Mouse (Mus musculus) neural tube, embryonic 14.5 days (tissue): ENCODE results near the gene Hoxd8. TPM values are rescaled to one million over a fixed set of nuclear protein-coding genes. Genes with fewer than 3 reads are reported as not detected.

Source experiments
- ATAC-seq: fragments of 200-750 bp; cut with Nextera tagmentation; 2 replicates; pipeline ENCODE4 v1.8.0; 2017; ENCODE audit warnings: low read depth, mild to moderate bottlenecking, moderate TSS enrichment, moderate library complexity
- H3K27ac ChIP-seq: fragments of 300-500 bp; sonication (generic); 2 replicates; pipeline ENCODE4 v1.5.1; 2014; ENCODE audit warnings: low read depth, mild to moderate bottlenecking, control low read depth, low read length, moderate library complexity, mixed read lengths
- H3K27me3 ChIP-seq: fragments of 300-500 bp; sonication (generic); 2 replicates; pipeline ENCODE4 v1.6.1; 2014; ENCODE audit warnings: low read length; ENCODE audit not compliant: control insufficient read depth, insufficient read depth
- H3K36me3 ChIP-seq: fragments of 300-500 bp; sonication (generic); 2 replicates; pipeline ENCODE4 v1.6.1; 2014; ENCODE audit warnings: low read length, mixed read lengths; ENCODE audit not compliant: control insufficient read depth, insufficient read depth
- H3K4me1 ChIP-seq: fragments of 300-500 bp; sonication (generic); 2 replicates; pipeline ENCODE4 v1.6.1; 2014; ENCODE audit warnings: low read length; ENCODE audit not compliant: control insufficient read depth, insufficient read depth
- H3K4me2 ChIP-seq: fragments of 300-500 bp; sonication (generic); 2 replicates; pipeline ENCODE4 v1.6.1; 2014; ENCODE audit warnings: mild to moderate bottlenecking, low read depth, low read length, control low read depth
- H3K4me3 ChIP-seq: fragments of 300-500 bp; sonication (generic); 2 replicates; pipeline ENCODE4 v1.5.1; 2014; ENCODE audit warnings: low read depth, low read length, control low read depth, mixed read lengths
- H3K9ac ChIP-seq: fragments of 300-500 bp; sonication (generic); replicated peaks from 2 replicates; pipeline ENCODE4 v1.6.1; 2014; ENCODE audit warnings: low read depth, mild to moderate bottlenecking, control low read depth, low read length, mixed read lengths
- H3K9me3 ChIP-seq: fragments of 300-500 bp; sonication (generic); 2 replicates; pipeline ENCODE4 v1.6.1; 2016; ENCODE audit warnings: low read length; ENCODE audit not compliant: control insufficient read depth
- WGBS: fragments of 180-500 bp; shearing (Covaris S2); extraction: QIAGEN DNeasy Blood & Tissue Kit; methylation state at CpG from one replicate; pipeline ENCODE4 v1.1.7; 2014; 5-methylcytosine and 5-hydroxymethylcytosine counted together
- microRNA counts: library from miRNA; unstranded; fragments of <30 nt; microRNA quantifications from one replicate; lab custom pipeline; 2016
- microRNA-seq: library from miRNA; unstranded; fragments of <30 nt; microRNA quantifications from one replicate; pipeline ENCODE4, GENCODE M21; 2016
- polyA plus RNA-seq: library from polyadenylated mRNA; unstranded; fragments of >200 nt; fragmentation: Nextera tagmentation; extraction: Ambion mirVana; gene quantifications from 2 replicates; pipeline ENCODE4 v1.2.1, GENCODE M21; 2014

Hoxd8 gene
- polyA plus RNA-seq, 1 experiment from 2014 or later: 23.6 TPM

DNA sequence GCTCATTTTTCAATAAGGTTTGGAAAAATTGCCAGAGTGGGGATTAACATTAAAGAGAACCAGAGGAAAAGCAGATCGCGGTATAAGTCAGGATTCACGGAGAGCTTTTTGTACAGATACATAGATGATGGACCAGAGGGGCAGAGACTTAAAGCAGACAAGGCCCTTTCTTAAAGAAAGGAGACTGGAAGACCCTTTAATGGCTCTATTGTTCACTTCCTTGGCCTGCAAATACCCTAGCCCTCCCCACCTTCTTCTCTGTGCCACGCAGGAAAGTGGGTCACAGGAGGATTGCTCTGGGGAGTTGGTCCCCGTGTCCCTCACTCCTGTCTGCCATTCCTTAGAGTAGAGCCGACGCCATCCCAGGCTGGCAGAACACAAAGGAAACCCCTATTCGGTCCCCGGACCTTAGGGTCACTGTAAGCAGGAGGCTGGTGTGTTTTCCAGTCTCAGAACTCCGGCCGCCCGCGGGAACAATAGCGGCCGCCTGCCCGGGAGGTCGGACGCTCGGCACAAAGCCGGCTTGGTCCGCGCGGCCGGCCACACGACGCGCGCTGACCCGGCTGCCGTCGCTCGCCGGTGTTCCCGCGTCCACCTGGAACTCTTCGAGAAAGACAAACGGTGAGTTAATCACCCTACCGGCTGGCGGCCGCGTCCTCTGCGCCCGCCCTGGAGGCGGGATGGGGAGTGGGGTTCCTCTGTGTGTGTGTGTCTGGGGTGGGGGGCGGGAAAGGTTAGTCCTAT lies 48.2 kb downstream of the Hoxd8 start:
- ATAC-seq: peak; percentile 12; the same call in 1 of the 2 replicates
- no peaks in the 10 kb centered on the region for H3K36me3 ChIP-seq
- peak overlapping the region; percentile 32 for H3K4me3 ChIP-seq
- H3K4me2 ChIP-seq: peak overlapping the region; percentile 69
- no peaks in the 10 kb centered on the region for H3K27me3 ChIP-seq
- H3K27ac ChIP-seq: 0 out of 2 replicates have a peak overlapping the region, but pooled peaks have one; percentile 52
- no peaks in the 10 kb centered on the region for H3K9me3 ChIP-seq
- peaks cover 42% of the 10 kb centered on the region for H3K4me1 ChIP-seq
- WGBS: 2% methylated on average over 43 of the region's 45 CpGs
- H3K9ac ChIP-seq: peak overlapping the region; percentile 57

DNA sequence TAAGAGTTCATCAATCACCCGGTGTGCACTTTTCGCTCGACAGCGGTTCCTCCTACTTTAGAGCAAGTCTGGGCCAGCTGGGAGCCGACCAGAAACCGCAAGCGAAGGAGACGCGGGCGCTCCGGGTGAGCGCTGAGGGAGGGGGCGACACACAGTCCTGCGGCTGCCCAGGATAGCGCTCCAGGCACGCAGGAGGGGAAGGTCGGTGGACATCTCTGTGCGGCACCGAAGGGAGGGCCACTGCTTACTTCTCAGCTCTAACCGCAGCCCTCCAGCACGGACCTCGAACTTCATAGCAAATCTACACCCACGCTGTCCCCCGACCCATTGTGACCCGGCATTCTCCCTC lies 48.7 kb downstream of the Hoxd8 start:
- Histone ChIP-seq H3K4me1 (peaks cover 39% of the 10 kb centered on the region), H3K4me3 (peak overlapping the region; percentile 32), H3K9me3 (no peaks in the 10 kb centered on the region), H3K27me3 (no peaks in the 10 kb centered on the region), H3K4me2 (peak overlapping the region; percentile 69), H3K27ac (peak overlapping the region; percentile 10; the same call in 1 of the 2 replicates), H3K36me3 (no peaks in the 10 kb centered on the region), H3K9ac (peak overlapping the region; percentile 57)
- ATAC-seq: no peak
- WGBS: 2% methylated on average over 23 of the region's 25 CpGs

GRCm38 (mm10) chr2:74753711-74754110 lies 49.3 kb downstream of the Hoxd8 start:
- 31% methylated on average over 5 of the region's 5 CpGs for WGBS
- no peak overlapping the region for H3K9ac ChIP-seq
- H3K4me1 ChIP-seq: peaks cover 34% of the 10 kb centered on the region
- peak overlapping the region; percentile 10; the same call in 1 of the 2 replicates for H3K27ac ChIP-seq
- no peaks in the 10 kb centered on the region for H3K9me3 ChIP-seq
- H3K27me3 ChIP-seq: no peaks in the 10 kb centered on the region
- H3K36me3 ChIP-seq: no peaks in the 10 kb centered on the region
- no peak overlapping the region for H3K4me3 ChIP-seq
- H3K4me2 ChIP-seq: no peak overlapping the region
- ATAC-seq: no peak

MicroRNAs within 50 kb of the gene (microRNA counts, 519-probe panel; counts per million panel counts)
- microRNA mmu-miR-10b (lab: Ali Mortazavi, UCI): 7,007 counts per million, percentile 97 among the panel's probes with 10 or more counts

Small RNAs within 50 kb of the gene (microRNA-seq; reads per million reads assigned to microRNA genes)
- not detected for gene Gm44463
- 203,566 reads per million, percentile 100 among the genes with 10 or more reads in this experiment for gene Mir10b

Other genes starting within 250 kb of the Hoxd8 start
- 56.4 and 57.6 TPM in 2 replicates for gene Lnpk, start 125.2 kb upstream of the Hoxd8 start, polyA plus RNA-seq
- gene Evx2, start 45.1 kb upstream of the Hoxd8 start, polyA plus RNA-seq: 0.36 and 0.55 TPM in 2 replicates
- not detected in 2 replicates for gene Hoxd13, start 36.3 kb upstream of the Hoxd8 start, polyA plus RNA-seq
- not detected in 2 replicates for gene Hoxd12, start 29.6 kb upstream of the Hoxd8 start, polyA plus RNA-seq
- gene Hoxd11, start 25.1 kb upstream of the Hoxd8 start, polyA plus RNA-seq: 0.09 TPM in 1 of 2 replicates, not detected in the other
- 55.4 and 90.2 TPM in 2 replicates for gene Hoxd10, start 12.7 kb upstream of the Hoxd8 start, polyA plus RNA-seq
- gene Hoxd9, start 6.9 kb upstream of the Hoxd8 start, polyA plus RNA-seq: 20.9 and 37.4 TPM in 2 replicates
- gene Hoxd3, start 7.3 kb downstream of the Hoxd8 start, polyA plus RNA-seq: 13.5 and 13.9 TPM in 2 replicates
- 4.7 and 5.5 TPM in 2 replicates for gene Hoxd4, start 7.3 kb downstream of the Hoxd8 start, polyA plus RNA-seq
- gene Gm28230, start 22.1 kb downstream of the Hoxd8 start, polyA plus RNA-seq: 1.4 and 2.5 TPM in 2 replicates
- 0.32 and 4.6 TPM in 2 replicates for gene Hoxd1, start 58.4 kb downstream of the Hoxd8 start, polyA plus RNA-seq
- gene Mtx2, start 121.2 kb downstream of the Hoxd8 start, polyA plus RNA-seq: 163 and 177 TPM in 2 replicates